Mouse (Mus musculus): ENCODE measurements at regions not wholly inside any gene's neighbourhood (a gene's known extent, or its start where the extent isn't known, plus 50 kb on each side); places are given as distances from the start of the nearest gene placed in this dataset.
A peak's percentile ranks its signal among the peaks of the same experiment; 100 is the strongest.

DNA sequence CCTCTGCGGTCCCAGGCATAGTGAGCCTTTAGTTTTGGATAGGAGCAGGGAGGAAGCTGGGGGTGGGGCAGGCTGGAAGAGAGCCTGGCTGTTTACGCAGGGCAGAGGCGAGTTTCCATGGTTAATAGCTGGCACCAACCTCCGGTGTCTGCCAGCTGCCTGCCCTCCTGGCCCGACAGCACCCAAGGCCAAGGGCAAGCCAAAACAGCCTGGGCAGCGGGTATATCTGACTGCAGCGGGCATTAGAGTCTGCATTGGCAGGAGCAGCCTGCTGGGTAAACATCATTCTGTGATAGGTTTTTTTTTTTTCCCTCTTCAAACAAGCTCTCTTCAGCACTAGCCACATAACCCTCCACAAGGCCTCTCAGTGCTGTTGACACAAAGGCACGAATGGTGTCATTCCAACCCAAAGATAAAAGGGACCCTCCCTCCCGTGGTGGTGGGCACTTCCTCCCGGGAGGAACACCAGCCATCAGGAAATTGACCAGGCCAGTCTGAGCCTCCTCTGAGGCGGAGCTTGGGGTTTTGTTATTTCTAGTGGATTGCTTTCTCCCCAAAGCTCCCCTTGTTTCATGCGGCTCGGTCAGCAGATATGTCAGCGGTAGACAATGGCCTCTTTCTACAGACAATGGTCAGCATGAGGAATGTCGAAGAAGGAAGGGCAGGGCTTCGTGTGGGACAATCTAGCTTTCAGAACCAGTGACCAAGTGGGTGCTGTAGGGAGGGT, 131.4 kb downstream of the Mycn start:
- H3K36me3 ChIP-seq (ENCODE audit: insufficient read depth, low read length), result no peaks in the 10 kb centered on the region
- ATAC-seq (peak; percentile 85), DNase-seq (ENCODE audit: low spot score) (peak; percentile 79)
- H3K27me3 ChIP-seq (ENCODE audit: insufficient read depth, low read length), result no peaks in the 10 kb centered on the region
- H3K9me3 ChIP-seq (ENCODE audit: low read length), result no peaks in the 10 kb centered on the region
- H3K4me1 ChIP-seq (ENCODE audit: insufficient read depth, low read length), result 0 out of 2 replicates have a peak, but pooled peaks cover 10% of the 10 kb centered on the region
- H3K4me3 ChIP-seq (ENCODE audit: low read length), result no peak overlapping the region
- H3K4me2 ChIP-seq (ENCODE audit: low read depth, low read length), result peak overlapping the region; percentile 32
- 0 out of 2 replicates have a peak overlapping the region, but pooled peaks have one; percentile 14 for H3K9ac ChIP-seq (replicated peaks; ENCODE audit: low read length)
- WGBS, result 5% methylated on average over 16 of the region's 16 CpGs
- no peak for TF ChIP-seq CTCF (IDR thresholded peaks at IDR 0.05; ENCODE audit: low read depth)
- peak overlapping the region; percentile 71 for H3K27ac ChIP-seq

DNA sequence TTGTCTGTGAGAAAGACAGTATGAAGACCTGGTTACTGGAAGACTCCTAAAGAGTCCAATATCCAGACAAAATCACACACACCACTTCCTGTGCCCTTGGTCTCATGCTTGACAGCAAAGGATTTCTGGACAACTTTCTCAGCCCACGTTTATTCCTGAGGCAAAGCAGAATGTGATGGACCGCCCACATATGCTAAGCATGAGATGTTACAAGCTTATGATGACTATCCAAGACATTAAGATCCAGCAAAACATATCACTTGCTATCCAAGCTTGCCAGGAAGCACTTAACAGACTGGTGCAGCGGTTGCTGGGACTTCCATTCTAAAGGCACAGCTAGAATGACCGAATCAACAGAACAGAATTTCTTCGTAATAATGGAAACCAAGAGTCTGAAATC, 133.6 kb downstream of the Mycn start:
- H3K27ac ChIP-seq, result no peak overlapping the region
- no peaks in the 10 kb centered on the region for H3K27me3 ChIP-seq (ENCODE audit: insufficient read depth, low read length)
- DNase-seq (ENCODE audit: low spot score) (no peak), ATAC-seq (no peak)
- no peak overlapping the region for H3K4me2 ChIP-seq (ENCODE audit: low read depth, low read length)
- no peak overlapping the region for H3K9ac ChIP-seq (replicated peaks; ENCODE audit: low read length)
- H3K36me3 ChIP-seq (ENCODE audit: insufficient read depth, low read length), result no peaks in the 10 kb centered on the region
- no peaks in the 10 kb centered on the region for H3K9me3 ChIP-seq (ENCODE audit: low read length)
- WGBS, result 94% methylated on average over 5 of the region's 5 CpGs
- TF ChIP-seq CTCF (IDR thresholded peaks at IDR 0.05; ENCODE audit: low read depth), result no peak
- no peak overlapping the region for H3K4me3 ChIP-seq (ENCODE audit: low read length)
- 0 out of 2 replicates have a peak, but pooled peaks cover 10% of the 10 kb centered on the region for H3K4me1 ChIP-seq (ENCODE audit: insufficient read depth, low read length)

GRCm38 (mm10) chr12:12803602-12804001, 138.1 kb downstream of the Mycn start:
- TF ChIP-seq CTCF (IDR thresholded peaks at IDR 0.05; ENCODE audit: low read depth), result no peak
- H3K4me3 ChIP-seq (ENCODE audit: low read length), result no peak overlapping the region
- no peaks in the 10 kb centered on the region for H3K36me3 ChIP-seq (ENCODE audit: insufficient read depth, low read length)
- H3K27me3 ChIP-seq (ENCODE audit: insufficient read depth, low read length), result no peaks in the 10 kb centered on the region
- no peak for ATAC-seq
- H3K4me1 ChIP-seq (ENCODE audit: insufficient read depth, low read length), result peaks cover 5% of the 10 kb centered on the region; the same call in 1 of the 2 replicates
- H3K27ac ChIP-seq, result no peak overlapping the region
- H3K9me3 ChIP-seq (ENCODE audit: low read length), result no peaks in the 10 kb centered on the region
- no peak overlapping the region for H3K4me2 ChIP-seq (ENCODE audit: low read depth, low read length)
- WGBS, result 36% methylated on average over 2 of the region's 2 CpGs
- H3K9ac ChIP-seq (replicated peaks; ENCODE audit: low read length), result no peak overlapping the region
- DNase-seq (ENCODE audit: low spot score), result no peak

DNA sequence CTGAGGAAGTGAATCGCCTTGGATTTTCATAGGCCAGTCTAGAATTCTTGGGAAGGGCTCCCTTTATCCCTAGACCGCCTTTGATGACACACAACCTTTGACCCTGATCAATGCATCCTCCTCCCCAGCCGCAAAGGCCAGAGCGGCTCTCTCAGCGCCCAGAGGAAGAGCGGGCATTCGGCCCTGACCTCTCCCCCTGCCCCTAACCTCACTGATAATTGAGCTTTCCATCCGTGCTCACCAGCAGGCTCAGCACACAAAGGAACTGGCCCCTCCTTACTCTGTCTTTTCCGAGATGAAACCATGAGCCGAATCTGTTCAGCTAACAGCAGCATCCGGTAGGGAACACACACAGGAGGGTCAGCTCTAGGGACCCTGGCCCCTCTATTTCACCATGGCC, 139.3 kb downstream of the Mycn start:
- DNase-seq (ENCODE audit: low spot score) (no peak), ATAC-seq (no peak)
- Histone ChIP-seq H3K9me3 (ENCODE audit: low read length) (no peaks in the 10 kb centered on the region), H3K4me2 (ENCODE audit: low read depth, low read length) (no peak overlapping the region), H3K27ac (no peak overlapping the region), H3K4me3 (ENCODE audit: low read length) (no peak overlapping the region), H3K36me3 (ENCODE audit: insufficient read depth, low read length) (no peaks in the 10 kb centered on the region), H3K4me1 (ENCODE audit: insufficient read depth, low read length) (peaks cover 5% of the 10 kb centered on the region; the same call in 1 of the 2 replicates), H3K27me3 (ENCODE audit: insufficient read depth, low read length) (no peaks in the 10 kb centered on the region), H3K9ac (replicated peaks; ENCODE audit: low read length) (no peak overlapping the region)
- 27% methylated on average over 11 of the region's 11 CpGs for WGBS
- no peak for TF ChIP-seq CTCF (IDR thresholded peaks at IDR 0.05; ENCODE audit: low read depth)

DNA sequence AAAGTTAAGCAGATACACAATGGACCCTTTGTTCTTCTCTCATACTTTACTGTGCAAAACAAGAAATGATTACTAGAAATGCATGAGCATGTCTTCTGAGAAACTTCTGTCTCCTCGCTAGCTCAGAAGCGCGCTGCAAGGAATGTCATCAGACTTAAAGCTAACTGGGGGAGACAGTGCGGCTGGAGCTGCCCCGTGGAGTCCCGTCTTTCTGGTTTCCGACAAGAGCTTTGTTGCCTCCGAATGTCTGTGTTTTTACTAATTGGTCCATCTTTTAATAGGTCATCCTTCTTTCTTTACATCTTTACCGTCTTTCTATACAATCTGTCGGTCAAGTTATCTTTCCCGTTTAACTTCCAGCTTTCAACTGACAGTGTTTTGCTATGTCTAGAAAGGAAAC, 140.0 kb downstream of the Mycn start:
- WGBS, result 38% methylated on average over 11 of the region's 11 CpGs
- no peak overlapping the region for H3K27ac ChIP-seq
- peaks cover 5% of the 10 kb centered on the region; the same call in 1 of the 2 replicates for H3K4me1 ChIP-seq (ENCODE audit: insufficient read depth, low read length)
- H3K36me3 ChIP-seq (ENCODE audit: insufficient read depth, low read length), result no peaks in the 10 kb centered on the region
- H3K9ac ChIP-seq (replicated peaks; ENCODE audit: low read length), result no peak overlapping the region
- ATAC-seq, result no peak
- H3K4me2 ChIP-seq (ENCODE audit: low read depth, low read length), result no peak overlapping the region
- no peaks in the 10 kb centered on the region for H3K9me3 ChIP-seq (ENCODE audit: low read length)
- no peak overlapping the region for H3K4me3 ChIP-seq (ENCODE audit: low read length)
- no peak for TF ChIP-seq CTCF (IDR thresholded peaks at IDR 0.05; ENCODE audit: low read depth)
- H3K27me3 ChIP-seq (ENCODE audit: insufficient read depth, low read length), result no peaks in the 10 kb centered on the region
- no peak for DNase-seq (ENCODE audit: low spot score)

DNA sequence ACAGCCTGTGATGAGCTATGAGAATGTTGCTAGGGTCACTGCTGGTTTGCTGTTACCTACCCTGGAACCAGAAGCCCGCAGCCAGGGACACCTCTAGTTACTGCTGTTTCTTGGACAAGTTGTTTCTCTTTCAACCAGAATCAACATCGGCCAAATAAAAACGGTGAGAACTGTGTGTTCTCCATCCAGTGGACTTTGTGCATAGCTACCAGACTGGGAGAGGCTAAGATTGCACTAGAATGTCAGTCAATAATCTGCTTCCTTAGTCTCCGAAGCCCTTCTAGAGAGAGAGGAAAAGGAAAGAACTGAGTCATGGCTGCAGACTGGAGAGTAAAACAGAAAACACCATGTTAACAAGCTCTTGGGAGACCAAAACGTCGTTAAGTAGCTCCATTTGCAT, 141.6 kb downstream of the Mycn start:
- Histone ChIP-seq H3K4me1 (ENCODE audit: insufficient read depth, low read length) (peaks cover 5% of the 10 kb centered on the region; the same call in 1 of the 2 replicates), H3K9ac (replicated peaks; ENCODE audit: low read length) (no peak overlapping the region), H3K27ac (no peak overlapping the region), H3K27me3 (ENCODE audit: insufficient read depth, low read length) (no peaks in the 10 kb centered on the region), H3K4me3 (ENCODE audit: low read length) (no peak overlapping the region), H3K9me3 (ENCODE audit: low read length) (no peaks in the 10 kb centered on the region), H3K36me3 (ENCODE audit: insufficient read depth, low read length) (no peaks in the 10 kb centered on the region), H3K4me2 (ENCODE audit: low read depth, low read length) (no peak overlapping the region)
- TF ChIP-seq CTCF (IDR thresholded peaks at IDR 0.05; ENCODE audit: low read depth), result no peak
- DNase-seq (ENCODE audit: low spot score), result no peak
- WGBS, result 96% methylated on average over 6 of the region's 6 CpGs
- no peak for ATAC-seq

GRCm38 (mm10) chr12:12789052-12789451, 152.7 kb downstream of the Mycn start:
- TF ChIP-seq CTCF (IDR thresholded peaks at IDR 0.05; ENCODE audit: low read depth), result no peak

More at GRCm38 (mm10) chr12:12789052-12789451, 152.7 kb downstream of the Mycn start:
- no peaks in the 10 kb centered on the region for H3K27me3 ChIP-seq (ENCODE audit: insufficient read depth, low read length)
- no peak overlapping the region for H3K4me3 ChIP-seq (ENCODE audit: low read length)
- no peak overlapping the region for H3K4me2 ChIP-seq (ENCODE audit: low read depth, low read length)
- ATAC-seq, result no peak
- DNase-seq (ENCODE audit: low spot score), result no peak
- H3K4me1 ChIP-seq (ENCODE audit: insufficient read depth, low read length), result peaks cover 8% of the 10 kb centered on the region; the same call in 1 of the 2 replicates
- H3K27ac ChIP-seq, result no peak overlapping the region
- H3K9ac ChIP-seq (replicated peaks; ENCODE audit: low read length), result no peak overlapping the region
- 83% methylated on average over 6 of the region's 6 CpGs for WGBS
- no peaks in the 10 kb centered on the region for H3K9me3 ChIP-seq (ENCODE audit: low read length)
- H3K36me3 ChIP-seq (ENCODE audit: insufficient read depth, low read length), result no peaks in the 10 kb centered on the region

Data from hindbrain, postnatal 0 days (tissue).